ENCODE assay signal across 1 mouse cellular context in genomic region chr7:19426349-19426748, GRCm38 (mm10).
TF ChIP-seq lines count a peak whose summit lies in the region.

No protein-coding gene starts in this region.

TF ChIP-seq in MEL, 35 proteins besides CTCF, POLR2A, EP300 and RAD21:
- TF ChIP-seq USF2 (IDR thresholded peaks at IDR 0.05; ENCODE audit: borderline replicate concordance in 1 of 2, insufficient read depth in 1 of 2, low read depth in 1 of 2, low read length in 2 of 2) (no peak), HCFC1 (IDR thresholded peaks at IDR 0.05; ENCODE audit: low read depth, low read length) (peak; percentile 85), CHD2 (IDR thresholded peaks at IDR 0.05; ENCODE audit: low read length) (no peak)
TF ChIP-seq in MEL: peak in this region for 1.
